Mouse (Mus musculus): ENCODE data around the gene Phf21b.
"Not testable (repeated sequence)": the region's sequence is repeated elsewhere in the genome, so short reads cannot be mapped to it uniquely, and the experiment has no call there.

Phf21b gene

DNA sequence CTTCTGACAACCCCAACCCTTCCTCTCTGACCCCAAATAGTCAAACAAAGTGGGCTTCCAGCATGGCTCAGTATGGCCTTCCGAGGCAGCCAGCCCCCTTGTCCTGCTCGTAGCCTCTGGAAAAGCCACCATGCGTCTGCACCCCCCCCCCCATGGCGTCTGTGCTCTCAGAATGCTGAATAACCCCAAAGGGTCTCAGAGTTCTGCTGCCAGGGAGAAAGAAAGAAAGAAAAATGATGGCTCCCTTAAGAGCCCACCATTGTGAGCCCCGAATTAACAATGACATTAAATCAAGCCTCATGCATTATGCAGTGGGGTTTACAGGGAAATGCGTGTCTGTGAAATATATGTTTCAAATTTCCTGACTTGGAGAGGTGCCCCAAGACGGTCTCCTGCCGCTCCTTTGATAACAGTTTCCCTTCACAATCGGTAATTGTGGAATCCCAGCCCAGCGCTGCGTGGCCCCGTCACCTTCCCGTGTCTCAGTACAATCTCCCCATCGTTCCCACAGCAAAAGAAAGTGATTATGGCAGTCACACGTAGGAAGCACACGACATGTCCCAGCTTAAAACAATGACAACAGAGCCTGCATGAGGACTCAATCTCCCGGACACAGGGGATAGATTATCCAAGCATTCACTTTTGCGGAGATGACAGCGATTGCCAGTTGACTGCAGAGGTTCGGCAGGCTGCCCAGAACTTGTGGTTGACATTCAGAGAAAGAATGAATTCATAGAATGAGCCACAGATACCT is 80.3 kb downstream of the Phf21b start:
- DNase-seq (ENCODE audit: low read depth, low spot score), result no peak

DNA sequence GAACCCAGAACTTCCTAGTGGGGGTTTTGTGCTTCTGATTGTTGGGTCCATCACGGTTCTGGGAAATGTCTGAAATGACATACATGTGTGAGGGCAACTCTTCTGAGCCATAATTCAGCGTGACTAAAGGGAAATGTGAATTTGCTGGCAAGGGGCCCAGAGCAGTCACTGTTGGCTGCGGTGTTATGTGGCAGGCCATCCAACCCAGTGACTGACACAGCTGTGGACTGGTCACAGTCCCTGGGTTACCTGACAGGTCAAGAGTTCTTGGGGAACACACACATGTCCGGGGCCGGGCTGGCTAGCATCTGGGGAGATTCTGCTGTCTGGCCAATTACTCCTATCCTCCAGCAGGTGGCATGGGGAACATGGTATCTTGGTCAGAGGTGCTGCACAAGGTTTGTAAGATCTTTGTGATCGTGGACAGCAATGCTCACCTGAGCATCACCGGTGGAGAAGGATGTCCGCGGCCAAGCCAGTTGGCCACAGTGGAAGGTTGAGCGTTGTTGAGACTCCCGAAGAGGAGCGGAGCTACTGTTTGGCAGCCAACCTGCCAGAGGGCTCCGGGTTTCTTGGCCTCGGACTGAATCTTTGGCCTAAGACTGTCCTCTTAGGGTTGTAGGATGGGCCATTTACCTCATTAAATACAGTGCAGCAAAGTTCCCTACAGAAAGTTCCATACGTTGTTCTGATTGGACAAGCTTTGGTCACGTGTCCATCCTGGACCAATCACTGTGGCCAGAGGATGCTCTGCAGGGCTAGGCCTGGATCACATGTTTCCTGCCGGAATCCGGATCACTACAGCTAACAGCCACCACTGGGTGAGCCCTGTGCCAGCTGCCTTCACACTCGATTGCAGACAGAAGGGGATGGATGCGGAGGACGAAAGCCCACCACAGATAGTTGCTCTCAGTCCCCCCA is 83.4 kb downstream of the Phf21b start:
- DNase-seq (ENCODE audit: low read depth, low spot score), result peak; percentile 39

DNA sequence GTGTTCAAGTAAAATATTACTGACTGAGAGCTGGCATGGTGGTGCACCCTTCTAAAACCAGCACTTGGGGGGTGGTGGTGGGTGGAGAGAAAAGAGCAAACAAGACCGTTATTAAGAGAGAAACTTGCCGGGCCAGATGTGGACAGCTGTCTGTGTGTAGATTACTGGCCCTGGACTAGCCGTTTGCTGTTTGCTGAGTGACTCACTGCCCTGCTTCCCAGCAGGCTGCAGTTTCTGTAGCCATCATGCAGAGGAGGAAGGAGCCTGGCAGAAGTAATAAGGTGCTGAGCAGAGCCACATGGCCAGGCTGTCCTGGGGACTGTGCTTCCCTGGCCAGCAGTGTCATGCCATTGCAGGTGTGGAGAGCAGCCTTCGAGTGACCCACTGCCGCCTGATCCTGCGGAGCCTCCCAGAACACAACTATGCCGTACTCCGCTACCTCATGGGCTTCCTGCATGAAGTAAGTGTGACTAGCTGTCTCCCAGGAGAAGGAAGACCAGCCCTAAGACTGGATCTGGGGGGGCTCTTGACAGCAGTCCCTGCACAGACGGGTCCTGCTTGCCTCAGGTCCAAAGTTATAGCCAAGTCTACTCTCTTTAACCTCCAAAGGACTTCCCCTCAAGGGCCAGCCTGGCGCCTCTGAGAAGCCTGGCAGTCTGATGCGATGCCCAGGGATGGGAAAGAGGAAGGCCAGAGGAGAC is 86.1 kb downstream of the Phf21b start:
- DNase-seq (ENCODE audit: low read depth, low spot score), result no peak

DNA sequence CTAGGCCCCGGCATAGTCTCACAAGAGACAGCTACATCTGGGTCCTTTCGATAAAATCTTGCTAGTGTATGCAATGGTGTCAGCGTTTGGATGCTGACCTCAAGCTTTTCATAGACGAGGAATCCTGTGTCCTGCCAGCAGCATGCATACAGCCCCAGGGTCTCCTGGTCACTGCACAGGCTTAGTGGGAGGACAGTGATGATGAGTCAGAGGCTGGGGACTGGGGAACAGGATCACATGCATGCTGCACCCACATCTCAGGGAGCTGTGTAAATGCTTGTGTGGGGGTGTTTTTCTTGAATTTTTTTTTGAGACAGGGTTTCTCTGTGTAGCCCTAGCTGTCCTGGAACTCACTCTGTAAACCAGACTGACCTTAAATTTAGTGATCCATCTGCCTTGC is 87.3 kb downstream of the Phf21b start:
- not testable (repeated sequence) for DNase-seq (ENCODE audit: low read depth, low spot score)

DNA sequence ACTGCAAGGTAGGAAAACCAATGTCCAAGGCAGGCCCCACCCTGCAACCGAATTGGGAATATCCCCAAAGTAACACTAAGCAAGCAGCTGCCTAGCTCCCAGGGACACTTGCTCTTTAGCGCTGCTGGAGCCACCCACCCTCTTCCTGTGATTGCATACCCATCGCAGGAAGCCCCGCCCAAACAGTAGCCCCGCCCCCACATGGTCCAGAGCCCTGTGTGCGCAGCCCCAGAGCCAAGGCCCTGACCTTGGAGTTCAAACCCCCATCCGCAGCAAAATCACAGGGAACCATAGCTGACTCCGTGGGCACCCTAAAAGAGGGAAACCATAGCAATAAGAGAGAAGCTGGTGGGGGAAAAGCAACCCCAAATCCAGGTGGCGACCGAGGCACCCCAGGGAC is 89.2 kb downstream of the Phf21b start:
- DNase-seq (ENCODE audit: low read depth, low spot score), result no peak

DNA sequence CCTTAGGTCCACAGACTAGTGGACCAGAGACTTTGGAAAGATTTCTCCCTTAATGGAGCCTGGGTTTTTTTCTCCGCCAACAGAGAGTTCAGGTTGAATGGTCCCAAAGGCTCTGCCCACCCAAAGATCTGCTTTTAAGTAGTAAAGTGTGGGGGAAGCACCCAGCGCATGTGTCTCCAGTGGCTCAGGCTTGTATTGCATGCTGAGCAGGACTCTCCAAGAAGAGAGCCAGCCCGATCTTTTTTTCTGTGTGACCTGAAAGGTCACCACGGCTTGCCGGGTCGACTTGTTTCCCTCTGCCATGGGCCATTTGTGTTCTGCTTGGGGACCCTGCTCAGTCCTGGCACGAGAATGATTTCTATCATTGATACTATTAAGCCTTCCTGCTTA is 92.4 kb downstream of the Phf21b start:
- no peak for DNase-seq (ENCODE audit: low read depth, low spot score)

DNA sequence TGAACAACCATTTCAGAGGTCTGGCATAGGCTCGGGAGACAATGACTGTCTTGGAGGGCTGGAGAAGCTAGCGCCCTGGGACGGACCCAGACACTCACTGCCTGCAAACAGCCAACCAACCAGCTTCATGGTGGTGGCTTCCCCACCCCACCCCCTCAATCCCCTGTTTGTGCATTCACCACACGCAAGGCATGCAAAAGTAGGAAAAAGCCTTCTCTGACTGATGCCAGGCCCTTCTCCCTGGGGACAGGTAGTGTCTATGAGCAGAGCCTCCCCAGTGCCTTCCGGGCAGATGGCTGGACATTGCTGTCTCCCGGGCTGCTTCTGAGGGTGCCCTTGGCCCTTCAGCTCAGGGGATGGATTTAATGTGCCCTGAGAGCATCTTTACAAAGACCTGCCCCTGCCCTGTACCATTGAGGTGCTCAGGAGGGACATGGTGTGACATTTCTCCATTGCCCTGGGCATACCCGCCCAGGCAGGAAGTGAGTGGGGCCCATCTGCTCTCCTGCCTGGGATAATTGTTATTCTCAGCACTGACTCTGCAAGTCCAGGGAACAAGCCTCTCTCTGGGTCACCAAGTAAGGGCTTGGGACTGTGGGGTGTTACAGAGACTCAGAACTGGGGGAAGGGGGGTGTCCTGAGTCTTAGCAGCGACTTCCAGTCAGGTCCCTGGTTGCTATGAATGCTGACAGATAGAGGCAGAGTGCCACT is 93.0 kb downstream of the Phf21b start:
- no peak for DNase-seq (ENCODE audit: low read depth, low spot score)

DNA sequence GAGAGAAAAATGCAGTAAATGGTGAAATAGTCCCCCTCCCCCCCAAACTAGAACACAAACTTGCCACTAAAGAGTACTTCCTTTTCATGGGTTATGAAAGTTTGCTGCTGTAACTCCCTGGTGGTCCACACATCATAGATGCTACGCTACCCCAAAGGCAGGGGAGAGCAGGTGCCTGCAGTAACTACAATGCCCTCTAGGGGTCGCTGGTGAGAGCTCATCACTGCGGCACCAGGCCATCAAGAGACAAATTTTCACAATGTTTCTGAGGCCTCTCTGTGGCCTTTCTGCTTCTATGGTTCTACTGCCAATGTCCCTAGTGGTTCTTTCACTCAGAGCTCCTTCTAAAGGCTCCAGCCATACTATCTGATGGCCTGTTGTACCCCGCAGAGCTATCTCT is 97.4 kb downstream of the Phf21b start:
- peak; percentile 63 for DNase-seq (ENCODE audit: low read depth, low spot score)

DNA sequence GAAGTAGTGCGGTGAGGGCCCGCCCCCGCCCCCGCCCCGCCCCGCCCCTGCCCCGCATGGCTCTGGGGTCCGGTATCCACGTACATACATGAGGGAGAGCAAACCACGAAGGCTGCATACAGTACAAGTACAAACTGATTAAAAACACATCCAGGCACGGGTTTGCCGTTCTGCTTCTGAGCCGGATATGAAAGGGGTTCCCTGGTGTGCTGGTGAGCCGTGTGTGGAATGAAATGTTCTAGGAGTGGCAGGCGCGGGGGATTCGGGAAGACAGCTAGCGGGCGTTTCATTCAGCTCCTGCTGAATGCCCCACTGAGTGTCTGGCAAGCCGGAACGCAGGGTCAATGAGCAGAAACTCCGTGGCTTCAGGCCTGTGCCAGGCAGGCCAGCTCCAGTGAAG is 99.4 kb downstream of the Phf21b start:
- DNase-seq (ENCODE audit: low read depth, low spot score), result no peak

DNA sequence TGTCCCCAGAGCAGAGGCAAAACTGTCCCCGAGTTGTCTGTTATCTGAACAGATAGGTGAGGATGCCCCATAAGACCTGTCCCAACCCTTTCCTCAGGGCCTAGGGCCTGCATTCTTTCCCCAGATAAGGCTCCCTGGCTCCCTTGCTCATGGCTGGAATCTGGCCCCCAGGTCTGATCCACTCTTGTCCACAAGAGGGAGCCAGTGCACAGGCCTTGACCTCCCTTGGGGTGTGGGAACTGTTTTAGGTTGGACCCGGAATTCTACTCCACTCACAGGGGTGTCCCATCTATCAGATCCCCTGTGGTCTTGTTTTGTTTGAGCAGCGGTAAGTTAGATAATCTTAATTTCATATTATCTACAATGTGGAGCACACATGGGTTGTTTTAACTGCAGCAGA is 100.9 kb downstream of the Phf21b start:
- DNase-seq (ENCODE audit: low read depth, low spot score), result peak; percentile 56

DNA sequence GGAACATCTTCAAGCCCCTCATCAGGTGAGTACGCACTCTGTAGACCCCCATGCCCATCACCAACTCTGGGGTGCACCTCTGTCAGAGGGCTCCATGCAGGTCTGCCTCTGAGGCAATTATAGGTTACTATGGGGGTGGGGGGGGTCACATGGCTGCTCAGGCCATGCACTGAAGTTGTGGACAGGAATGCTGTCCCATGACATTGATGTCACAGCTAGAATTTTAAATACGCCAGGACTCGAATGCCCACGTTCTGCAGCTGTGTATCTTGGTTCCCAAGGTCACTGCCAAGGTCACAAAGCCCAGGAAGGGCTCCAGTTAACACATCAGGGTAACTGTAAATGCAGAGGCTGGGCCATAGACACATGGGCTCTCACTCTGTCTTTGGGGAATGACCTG is 110.0 kb downstream of the Phf21b start:
- no peak for DNase-seq (ENCODE audit: low read depth, low spot score)

DNA sequence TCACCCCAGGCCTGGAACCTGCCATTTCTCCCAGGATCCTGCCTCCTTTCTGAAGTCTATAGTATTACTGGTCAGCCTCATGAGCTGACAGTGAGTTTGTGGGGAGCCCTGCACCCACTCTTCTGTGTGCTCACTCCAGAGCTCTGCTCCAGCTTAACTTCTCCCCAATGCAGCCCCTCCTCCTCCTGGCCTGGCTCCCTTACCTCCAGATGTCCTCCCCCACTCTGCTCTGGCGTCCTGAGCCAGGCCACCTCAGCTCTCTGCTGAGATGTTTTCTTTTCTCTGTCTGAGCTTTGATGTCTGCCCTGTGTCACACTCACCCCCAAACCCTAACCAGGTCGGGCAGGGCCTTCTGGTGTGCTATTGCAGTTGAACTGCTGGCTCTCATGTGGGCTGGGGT is 111.5 kb downstream of the Phf21b start:
- DNase-seq (ENCODE audit: low read depth, low spot score), result no peak

DNA sequence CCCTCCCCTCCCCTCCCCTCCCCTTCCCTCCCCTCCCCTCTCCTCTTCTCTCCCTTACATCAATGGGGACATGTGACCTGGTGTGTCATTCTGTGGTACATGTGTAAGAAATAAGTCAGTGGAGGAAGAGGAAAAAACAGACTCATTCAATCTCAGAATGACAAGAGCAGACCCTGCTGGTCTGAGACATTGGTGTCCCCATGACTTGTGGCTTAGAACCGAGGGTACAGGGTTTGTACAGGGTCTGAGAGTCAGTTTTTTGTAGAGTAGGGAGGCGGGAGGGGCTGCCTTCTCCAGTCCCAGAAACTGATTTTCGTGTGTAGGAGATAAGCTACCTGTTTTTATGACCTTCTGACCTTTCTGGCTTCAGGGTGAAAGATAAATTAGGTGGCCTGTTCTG is 112.5 kb downstream of the Phf21b start:
- DNase-seq (ENCODE audit: low read depth, low spot score), result no peak

DNA sequence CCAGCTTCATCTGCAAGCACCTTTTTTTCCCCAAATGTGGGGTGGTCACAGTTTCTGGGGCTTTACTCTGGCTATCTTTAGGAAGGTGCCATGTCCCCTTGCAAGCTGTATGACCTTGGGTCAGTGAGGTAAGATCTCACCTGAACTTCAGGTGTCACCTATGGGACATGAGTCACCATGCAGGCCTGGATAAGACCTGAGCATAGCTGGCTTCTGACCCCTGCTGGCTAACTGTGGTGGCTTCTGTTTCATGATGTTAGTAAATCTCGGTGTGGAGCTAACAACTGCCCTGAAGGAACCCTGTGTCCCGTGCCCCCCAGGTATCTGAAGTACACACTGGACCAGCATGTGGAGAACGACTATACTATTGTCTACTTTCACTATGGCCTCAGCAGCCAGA is 114.3 kb downstream of the Phf21b start:
- peak; percentile 45 for DNase-seq (ENCODE audit: low read depth, low spot score)

DNA sequence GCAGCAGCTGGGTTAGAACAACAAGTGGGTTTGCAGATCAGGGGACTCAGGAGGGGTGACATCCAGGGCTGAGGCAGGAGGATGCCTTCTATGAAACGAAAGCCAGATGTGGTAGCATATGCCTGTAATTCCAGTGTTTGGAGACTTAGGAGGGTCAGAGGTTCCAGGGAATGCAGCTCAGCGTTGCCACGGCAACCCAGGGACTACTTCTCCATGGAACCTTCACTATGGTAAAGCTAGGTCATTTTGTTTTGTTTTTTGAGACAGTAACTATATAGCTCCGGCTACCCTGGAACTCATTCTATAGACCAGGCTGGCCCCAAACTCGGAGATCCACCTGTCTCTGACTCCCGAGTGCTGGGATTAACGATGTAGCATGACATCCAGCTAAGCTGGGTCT is 117.6 kb downstream of the Phf21b start:
- DNase-seq (ENCODE audit: low read depth, low spot score), result no peak

DNA sequence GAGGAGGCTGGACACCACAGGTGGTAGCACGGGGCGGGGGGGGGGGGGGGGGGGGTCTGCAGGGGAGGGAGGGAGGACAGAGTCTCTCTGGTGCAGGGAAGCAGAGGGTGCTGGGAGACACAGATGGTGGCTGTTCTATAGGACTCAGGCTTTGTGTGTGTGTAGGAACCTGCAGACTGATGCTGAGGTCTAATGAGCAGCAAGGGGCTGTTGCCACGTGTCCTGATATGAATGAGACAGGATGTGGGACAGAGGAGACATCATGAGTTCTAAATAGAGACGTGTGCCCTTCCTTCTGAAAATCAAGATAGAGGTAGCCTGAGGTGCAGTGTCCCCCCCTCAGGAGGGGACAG is 118.9 kb downstream of the Phf21b start:
- DNase-seq (ENCODE audit: low read depth, low spot score), result no peak

DNA sequence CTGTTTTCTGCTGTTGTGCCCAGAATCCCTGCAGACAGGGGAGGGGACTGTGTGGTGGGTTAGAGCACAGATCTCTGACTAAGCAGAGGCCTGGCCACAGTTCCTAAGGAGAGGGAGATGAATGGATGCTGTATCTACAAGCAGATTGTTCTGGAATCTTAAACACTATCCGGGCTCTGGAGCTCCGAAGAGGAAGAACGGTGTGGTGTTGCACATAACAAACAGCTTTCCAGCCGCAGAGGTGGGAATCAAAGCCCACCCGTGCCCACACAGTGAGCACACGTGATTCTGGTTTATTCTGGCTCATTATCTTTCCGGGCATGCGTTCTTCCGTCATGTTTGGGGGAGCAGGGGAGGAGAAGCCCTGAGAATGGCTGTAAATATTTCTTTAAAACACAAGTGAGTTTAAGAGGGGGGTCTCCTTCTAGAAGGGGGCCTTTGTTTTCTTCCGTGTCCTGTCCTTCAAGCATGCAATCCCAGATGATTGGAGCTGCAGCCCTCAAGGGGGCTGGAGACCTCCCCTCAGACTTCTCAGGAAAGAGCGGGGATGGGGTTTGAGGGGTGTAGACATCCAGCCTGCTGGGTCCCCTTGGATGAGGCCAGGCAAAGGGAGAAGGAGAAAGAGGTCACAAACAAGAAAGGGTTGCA is 119.4 kb downstream of the Phf21b start:
- DNase-seq (ENCODE audit: low read depth, low spot score), result no peak

All from A20 (cell line).